Mouse (Mus musculus) R1 (cell line): ENCODE measurements around the gene Trp63.

Experiments
- DNase-seq: peaks from one replicate; pipeline ENCODE4 v3.0.0-alpha.2; 2018; ENCODE audit warnings: low read depth, low spot score

Trp63 gene

GRCm38 (mm10) chr16:25683531-25684248 lies at the start of gene Trp63:
TSS of gene Trp63 (plus strand) at chr16:25683763.
- DNase-seq = no peak

GRCm38 (mm10) chr16:25644716-25645115 lies 38.8 kb upstream of the Trp63 start:
- peak; percentile 81 for DNase-seq

GRCm38 (mm10) chr16:25660510-25661235 lies 22.9 kb upstream of the Trp63 start:
- no peak for DNase-seq

- no peak for DNase-seq
Measured at GRCm38 (mm10) chr16:25663116-25663515, 20.4 kb upstream of the Trp63 start.

GRCm38 (mm10) chr16:25673861-25674440 lies 9.6 kb upstream of the Trp63 start:
- no peak for DNase-seq

- no peak for DNase-seq
Measured at GRCm38 (mm10) chr16:25680369-25680768, 3.2 kb upstream of the Trp63 start.

- no peak for DNase-seq
Measured at GRCm38 (mm10) chr16:25682533-25682932, 1.0 kb upstream of the Trp63 start.

- no peak for DNase-seq
Measured at GRCm38 (mm10) chr16:25684572-25684971, 1.0 kb downstream of the Trp63 start.

GRCm38 (mm10) chr16:25690612-25691011 lies 7.0 kb downstream of the Trp63 start:
- DNase-seq = no peak

- DNase-seq = no peak
Measured at GRCm38 (mm10) chr16:25701252-25701651, 17.7 kb downstream of the Trp63 start.

GRCm38 (mm10) chr16:25706260-25706659 lies 22.7 kb downstream of the Trp63 start:
- no peak for DNase-seq

- no peak for DNase-seq
Measured at GRCm38 (mm10) chr16:25715790-25716189, 32.2 kb downstream of the Trp63 start.

GRCm38 (mm10) chr16:25723131-25723530 lies 39.6 kb downstream of the Trp63 start:
- peak; percentile 3 for DNase-seq

GRCm38 (mm10) chr16:25727001-25727400 lies 43.4 kb downstream of the Trp63 start:
- no peak for DNase-seq

- no peak for DNase-seq
Measured at GRCm38 (mm10) chr16:25727957-25728506, 44.5 kb downstream of the Trp63 start.

- DNase-seq = peak; percentile 38
Measured at GRCm38 (mm10) chr16:25736912-25737311, 53.3 kb downstream of the Trp63 start.

- no peak for DNase-seq
Measured at GRCm38 (mm10) chr16:25737623-25738050, 54.1 kb downstream of the Trp63 start.

GRCm38 (mm10) chr16:25746807-25747206 lies 63.2 kb downstream of the Trp63 start:
- peak; percentile 65 for DNase-seq

- no peak for DNase-seq
Measured at GRCm38 (mm10) chr16:25751866-25752265, 68.3 kb downstream of the Trp63 start.

- DNase-seq = no peak
Measured at GRCm38 (mm10) chr16:25758108-25758507, 74.5 kb downstream of the Trp63 start.

GRCm38 (mm10) chr16:25765549-25765948 lies 82.0 kb downstream of the Trp63 start:
- DNase-seq = no peak

- no peak for DNase-seq
Measured at GRCm38 (mm10) chr16:25774611-25775010, 91.0 kb downstream of the Trp63 start.
